In genomic region chr12:31290951-31291350, GRCm38 (mm10) we compare ENCODE assay signal across 16 mouse cellular contexts. TPM values are rescaled to one million over a fixed set of nuclear protein-coding genes. Genes with fewer than 3 reads are reported as not detected.
"Had no signal": no experiment of that assay in that cellular context is flagged by ENCODE, and none has a peak within 500 bp of the region (broad histone marks: within the 10 kb centered on the region; RNA-seq: fewer than 3 reads in every experiment).

No protein-coding gene starts in this region.

- DNase-seq: kidney, adult 2 months; kidney, postnatal 25 days; lung, embryonic 14.5 days; lung, postnatal 10 days; right cerebral cortex, adult 18-20 months; right cerebral cortex, postnatal 25 days; thymus, postnatal 4 days had no signal

- H3K27ac ChIP-seq: limb, embryonic 15.5 days; liver, embryonic 12.5 days; midbrain, embryonic 10.5 days; neural tube, embryonic 13.5 days had no signal

- H3K4me3 ChIP-seq: limb, embryonic 15.5 days; liver, embryonic 12.5 days; midbrain, embryonic 10.5 days; neural tube, embryonic 13.5 days had no signal

- ATAC-seq: liver, embryonic 12.5 days had no signal

- H3K9ac ChIP-seq: limb, embryonic 15.5 days; liver, embryonic 12.5 days; lung, embryonic 14.5 days; neural tube, embryonic 13.5 days had no signal

- H3K27me3 ChIP-seq: limb, embryonic 15.5 days; liver, embryonic 12.5 days; neural tube, embryonic 13.5 days had no signal

- H3K4me1 ChIP-seq: liver, embryonic 12.5 days had no signal

- H3K4me2 ChIP-seq: limb, embryonic 15.5 days; liver, embryonic 12.5 days; lung, embryonic 14.5 days; neural tube, embryonic 13.5 days had no signal

- H3K9me3 ChIP-seq: limb, embryonic 15.5 days; liver, embryonic 12.5 days; midbrain, embryonic 10.5 days; neural tube, embryonic 13.5 days had no signal

RNA-seq across cellular contexts. Expression of gene Gm6993, which starts 50.4 kb away (rescaled TPM):
- polyA plus RNA-seq: kidney, adult 2 months; kidney, embryonic 16.5 days; limb, embryonic 11.5 days; limb, embryonic 15.5 days; liver, embryonic 12.5 days; liver, embryonic 16.5 days; lung, embryonic 14.5 days; midbrain, embryonic 10.5 days; neural tube, embryonic 13.5 days; small intestine, adult 2 months; stomach, embryonic 16.5 days had no signal
